Mouse (Mus musculus): ENCODE measurements around the gene Plcb1.

Gene Plcb1

GRCm38 (mm10) chr2:135439546-135440517 is 654.0 kb downstream of the Plcb1 start:
- peak; percentile 74 for DNase-seq

- DNase-seq: no peak
Observed at GRCm38 (mm10) chr2:135453581-135453980, 667.7 kb downstream of the Plcb1 start.

GRCm38 (mm10) chr2:135454015-135454414 is 668.1 kb downstream of the Plcb1 start:
- no peak for DNase-seq

- no peak for DNase-seq
Observed at GRCm38 (mm10) chr2:135454455-135454854, 668.6 kb downstream of the Plcb1 start.

GRCm38 (mm10) chr2:135467895-135468294 is 682.0 kb downstream of the Plcb1 start:
- DNase-seq: no peak

GRCm38 (mm10) chr2:135474107-135474506 is 688.2 kb downstream of the Plcb1 start:
- DNase-seq: no peak

- no peak for DNase-seq
Observed at GRCm38 (mm10) chr2:135485248-135485647, 699.4 kb downstream of the Plcb1 start.

- DNase-seq: no peak
Observed at GRCm38 (mm10) chr2:135488277-135488676, 702.4 kb downstream of the Plcb1 start.

GRCm38 (mm10) chr2:135489127-135489526 is 703.3 kb downstream of the Plcb1 start:
- DNase-seq: no peak

GRCm38 (mm10) chr2:135492777-135493176 is 706.9 kb downstream of the Plcb1 start:
- no peak for DNase-seq

- no peak for DNase-seq
Observed at GRCm38 (mm10) chr2:135496553-135496952, 710.7 kb downstream of the Plcb1 start.

- no peak for DNase-seq
Observed at GRCm38 (mm10) chr2:135497251-135497650, 711.4 kb downstream of the Plcb1 start.

GRCm38 (mm10) chr2:135500872-135501271 is 715.0 kb downstream of the Plcb1 start:
- no peak for DNase-seq

- no peak for DNase-seq
Observed at GRCm38 (mm10) chr2:135503328-135503997, 717.6 kb downstream of the Plcb1 start.

- no peak for DNase-seq
Observed at GRCm38 (mm10) chr2:135503998-135504354, 718.1 kb downstream of the Plcb1 start.

- no peak for DNase-seq
Observed at GRCm38 (mm10) chr2:135507111-135507510, 721.2 kb downstream of the Plcb1 start.

- DNase-seq: no peak
Observed at GRCm38 (mm10) chr2:135518956-135519355, 733.1 kb downstream of the Plcb1 start.

Data from lung, postnatal 10 days (tissue).